Mouse (Mus musculus) liver, adult (tissue): ENCODE results near the gene Cenpp.

ENCODE experiments used
- GATA4 ChIP-seq: IDR thresholded peaks from 2 replicates; pipeline ENCODE4 v1.6.1; 2014; ENCODE audit warnings: mild to moderate bottlenecking, low read length; ENCODE audit not compliant: insufficient replicate concordance

Cenpp gene

GRCm38 (mm10) chr13:49652481-49653179, at the start of gene Cenpp, which contains the start of gene Nol8:
Gene Cenpp (minus strand): TSS chr13:49652785.
Gene Nol8 (plus strand): TSS chr13:49653078.
- TF ChIP-seq GATA4, result peak; percentile 32; the same call in 1 of the 2 replicates

- TF ChIP-seq GATA4, result no peak
These were observed 38.5 kb upstream of the Cenpp start for GRCm38 (mm10) chr13:49691056-49691455.

- TF ChIP-seq GATA4, result no peak
These were observed 31.7 kb upstream of the Cenpp start for GRCm38 (mm10) chr13:49684266-49684665.

GRCm38 (mm10) chr13:49682233-49682846, 29.8 kb upstream of the Cenpp start:
- TF ChIP-seq GATA4, result no peak

GRCm38 (mm10) chr13:49681351-49682232, 29.0 kb upstream of the Cenpp start, which contains the start of gene Iars:
Gene Iars (plus strand): TSS chr13:49682100.
- TF ChIP-seq GATA4, result no peak

GRCm38 (mm10) chr13:49677793-49678192, 25.2 kb upstream of the Cenpp start:
- TF ChIP-seq GATA4, result no peak

- no peak for TF ChIP-seq GATA4
These were observed 576 bp upstream of the Cenpp start for GRCm38 (mm10) chr13:49653180-49653541.

- TF ChIP-seq GATA4, result no peak
These were observed 719 bp downstream of the Cenpp start for GRCm38 (mm10) chr13:49651781-49652351.

GRCm38 (mm10) chr13:49651136-49651535, 1.4 kb downstream of the Cenpp start:
- no peak for TF ChIP-seq GATA4

- TF ChIP-seq GATA4, result no peak
These were observed 6.6 kb downstream of the Cenpp start for GRCm38 (mm10) chr13:49646019-49646418.

GRCm38 (mm10) chr13:49644731-49645529, 7.7 kb downstream of the Cenpp start:
- TF ChIP-seq GATA4, result no peak

GRCm38 (mm10) chr13:49643669-49644362, 8.8 kb downstream of the Cenpp start:
- TF ChIP-seq GATA4, result no peak

GRCm38 (mm10) chr13:49642650-49643049, 9.9 kb downstream of the Cenpp start:
- no peak for TF ChIP-seq GATA4

GRCm38 (mm10) chr13:49639965-49640364, 12.6 kb downstream of the Cenpp start:
- no peak for TF ChIP-seq GATA4
